Mouse (Mus musculus) kidney, adult 2 months (tissue): ENCODE measurements at regions not wholly inside any gene's neighbourhood (a gene's known extent, or its start where the extent isn't known, plus 50 kb on each side); places are given as distances from the start of the nearest gene placed in this dataset.

Source experiments
- CTCF ChIP-seq: fragments of 200-500 bp; conservative IDR thresholded peaks from 2 replicates; pipeline ENCODE4 v1.5.1; 2011; ENCODE audit warnings: low read depth, mild to moderate bottlenecking, control low read depth, low read length, moderate library complexity, mixed read lengths; ENCODE audit not compliant: insufficient read depth, insufficient read length
- POLR2A ChIP-seq: fragments of 200-500 bp; IDR thresholded peaks from one replicate; pipeline ENCODE4 v1.6.1; 2011; ENCODE audit warnings: low read depth, low read length, control low read depth

GRCm38 (mm10) chr9:79518640-79519039 is 200.0 kb downstream of the Col12a1 start:
- no peak for TF ChIP-seq POLR2A
- no peak for TF ChIP-seq CTCF
